Mouse (Mus musculus): Measurements from ENCODE around the gene Huwe1.

DNA sequence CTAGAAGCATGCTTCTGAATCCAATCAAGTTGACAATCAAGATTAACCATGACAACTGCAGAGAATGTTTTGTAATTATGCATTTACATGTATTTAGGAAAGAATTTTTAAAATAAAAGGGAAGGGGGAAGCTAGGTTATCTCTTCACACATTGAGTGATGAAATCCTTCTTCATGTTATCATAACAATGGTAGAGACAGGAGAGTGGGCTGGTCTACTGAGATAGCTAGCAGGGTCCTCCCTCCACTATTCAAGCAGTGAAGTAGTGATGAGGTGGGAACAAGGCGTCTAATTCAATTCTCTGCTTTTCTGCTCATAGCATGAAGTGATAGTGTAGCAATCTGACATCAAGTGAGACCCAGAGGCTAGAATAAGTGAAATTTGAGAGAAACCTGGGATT lies 2.6 kb upstream of the Huwe1 start:
- TF ChIP-seq CTCF (IDR thresholded peaks at IDR 0.05; ENCODE audit: low read depth, low read length) (no peak), POLR2A (IDR thresholded peaks at IDR 0.05; ENCODE audit: extremely low read depth, insufficient read depth, low read length) (no peak)
